Mouse (Mus musculus) liver, embryonic 11.5 days (tissue): ENCODE results near the gene Hist1h4f. TPM values are rescaled to one million over a fixed set of nuclear protein-coding genes. Genes with fewer than 3 reads are reported as not detected.

Source experiments
- ATAC-seq: fragments of 200-750 bp; cut with Nextera tagmentation; replicated peaks from 2 replicates; pipeline ENCODE4 v1.8.0; 2017; ENCODE audit warnings: moderate number of reproducible peaks, mild to moderate bottlenecking, moderate TSS enrichment, moderate library complexity; ENCODE audit not compliant: low FRiP score
- DNase-seq: peaks from one replicate; pipeline ENCODE4 v3.0.0-alpha.2; 2017; ENCODE audit warnings: low spot score
- H3K27ac ChIP-seq: fragments of 300-500 bp; sonication (generic); 2 replicates; pipeline ENCODE4 v1.5.1; 2014; ENCODE audit warnings: mild to moderate bottlenecking, low read depth, low read length, control low read depth
- H3K27me3 ChIP-seq: fragments of 300-500 bp; sonication (generic); replicated peaks from 2 replicates; pipeline ENCODE4 v1.6.1; 2014; ENCODE audit warnings: low read length, mixed read lengths; ENCODE audit not compliant: control insufficient read depth, insufficient read depth
- H3K36me3 ChIP-seq: fragments of 300-500 bp; sonication (generic); 2 replicates; pipeline ENCODE4 v1.6.1; 2014; ENCODE audit warnings: mild to moderate bottlenecking, low read length, moderate library complexity, mixed read lengths; ENCODE audit not compliant: control insufficient read depth, insufficient read depth
- H3K4me1 ChIP-seq: fragments of 300-500 bp; sonication (generic); replicated peaks from 2 replicates; pipeline ENCODE4 v1.6.1; 2014; ENCODE audit warnings: low read length, mixed read lengths; ENCODE audit not compliant: control insufficient read depth, insufficient read depth
- H3K4me2 ChIP-seq: fragments of 300-500 bp; sonication (generic); 2 replicates; pipeline ENCODE4 v1.6.1; 2014; ENCODE audit warnings: mild to moderate bottlenecking, control low read depth, moderate library complexity
- H3K4me3 ChIP-seq: fragments of 300-500 bp; sonication (generic); 2 replicates; pipeline ENCODE4 v1.5.1; 2014; ENCODE audit warnings: low read depth, low read length, control low read depth
- H3K9ac ChIP-seq: fragments of 300-500 bp; sonication (generic); 2 replicates; pipeline ENCODE4 v1.6.1; 2014; ENCODE audit warnings: low read depth, low read length, control low read depth
- H3K9me3 ChIP-seq: fragments of 300-500 bp; sonication (generic); 2 replicates; pipeline ENCODE4 v1.6.1; 2016; ENCODE audit warnings: low read length, inconsistent platforms, mixed read lengths; ENCODE audit not compliant: control insufficient read depth
- WGBS: fragments of 180-500 bp; shearing (Covaris S2); extraction: QIAGEN DNeasy Blood & Tissue Kit; methylation state at CpG from one replicate; pipeline ENCODE4 v1.1.7; 2014; 5-methylcytosine and 5-hydroxymethylcytosine counted together
- microRNA-seq: library from miRNA; unstranded; fragments of <30 nt; microRNA quantifications from one replicate; pipeline ENCODE4, GENCODE M21; 2017; ENCODE audit warnings: borderline number of aligned reads
- polyA plus RNA-seq: library from polyadenylated mRNA; unstranded; fragments of >200 nt; fragmentation: Nextera tagmentation; extraction: Ambion mirVana; gene quantifications from 2 replicates; pipeline ENCODE4 v1.2.1, GENCODE M21; 2014

Gene Hist1h4f
- polyA plus RNA-seq, 1 experiment from 2014 or later = 1.4 TPM

DNA sequence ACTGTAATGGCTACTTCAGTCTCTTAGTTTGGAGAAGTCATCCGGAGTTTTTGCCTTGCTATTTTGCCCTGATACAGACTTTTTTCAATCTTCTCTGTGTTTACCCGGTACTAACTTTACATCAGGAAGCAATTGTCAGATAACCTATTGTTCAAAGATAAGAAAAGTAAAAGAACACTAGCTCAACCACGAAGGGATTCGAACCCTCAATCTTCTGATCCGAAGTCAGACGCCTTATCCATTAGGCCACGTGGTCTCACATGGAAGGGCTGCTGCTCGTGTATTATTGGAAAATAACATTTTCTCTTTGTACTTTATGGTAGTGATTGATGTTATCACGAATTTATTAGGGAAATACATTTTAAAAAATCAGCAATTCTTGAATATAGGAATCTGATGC is 47.7 kb downstream of the Hist1h4f start:
- peak overlapping the region; percentile 8; the same call in 1 of the 2 replicates for H3K4me3 ChIP-seq
- ATAC-seq = no peak
- peak; percentile 71 for DNase-seq
- no peaks in the 10 kb centered on the region for H3K36me3 ChIP-seq
- WGBS = 1% methylated on average over 9 of the region's 9 CpGs
- no peak overlapping the region for H3K27ac ChIP-seq
- H3K27me3 ChIP-seq = no peaks in the 10 kb centered on the region
- H3K4me2 ChIP-seq = peak overlapping the region; percentile 57
- peaks cover 45% of the 10 kb centered on the region for H3K4me1 ChIP-seq
- no peak overlapping the region for H3K9ac ChIP-seq
- no peaks in the 10 kb centered on the region for H3K9me3 ChIP-seq

GRCm38 (mm10) chr13:23502916-23503315 is 48.5 kb downstream of the Hist1h4f start:
- Histone ChIP-seq H3K4me2 (no peak overlapping the region), H3K9me3 (no peaks in the 10 kb centered on the region), H3K9ac (no peak overlapping the region), H3K36me3 (no peaks in the 10 kb centered on the region), H3K4me3 (no peak overlapping the region), H3K4me1 (peaks cover 48% of the 10 kb centered on the region), H3K27ac (no peak overlapping the region), H3K27me3 (no peaks in the 10 kb centered on the region)
- 57% methylated on average over 4 of the region's 4 CpGs for WGBS
- no peak for DNase-seq
- no peak for ATAC-seq

DNA sequence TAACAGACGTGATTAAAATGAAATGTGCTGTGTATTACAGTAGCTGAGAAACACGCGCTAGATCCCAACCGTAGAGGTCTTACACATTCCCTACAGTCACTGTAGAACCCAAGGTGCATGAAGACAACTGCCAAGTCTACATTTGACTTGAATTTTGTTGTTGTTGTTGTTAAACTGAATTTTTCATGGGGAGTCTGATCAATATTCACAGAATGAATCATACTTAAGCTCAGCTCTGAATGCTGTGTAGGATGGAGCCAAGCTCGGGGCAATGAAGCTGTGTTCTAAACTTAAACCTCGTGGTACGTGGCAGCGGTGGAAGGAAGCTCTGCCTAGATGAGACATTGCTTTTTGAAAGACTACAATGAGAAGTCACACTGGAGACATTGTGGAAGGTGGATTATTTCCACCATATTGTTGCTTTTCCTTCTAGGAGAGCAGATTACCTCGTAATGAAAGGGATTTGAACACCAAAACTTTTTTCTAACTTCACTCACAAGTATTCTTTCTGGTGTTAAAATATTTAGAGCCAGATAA is 49.3 kb downstream of the Hist1h4f start:
- Histone ChIP-seq H3K36me3 (no peaks in the 10 kb centered on the region), H3K9ac (peak overlapping the region; percentile 56), H3K4me3 (peak overlapping the region; percentile 47), H3K9me3 (no peaks in the 10 kb centered on the region), H3K4me1 (peaks cover 48% of the 10 kb centered on the region), H3K27me3 (no peaks in the 10 kb centered on the region), H3K4me2 (peak overlapping the region; percentile 87), H3K27ac (no peak overlapping the region)
- no peak for DNase-seq
- ATAC-seq = no peak
- 28% methylated on average over 9 of the region's 9 CpGs for WGBS

GRCm38 (mm10) chr13:23501511-23501910 is 49.9 kb downstream of the Hist1h4f start:
- Histone ChIP-seq H3K4me3 (peak overlapping the region; percentile 47), H3K9ac (peak overlapping the region; percentile 56), H3K9me3 (no peaks in the 10 kb centered on the region), H3K27me3 (no peaks in the 10 kb centered on the region), H3K4me2 (peak overlapping the region; percentile 87), H3K36me3 (no peaks in the 10 kb centered on the region), H3K27ac (no peak overlapping the region; the same call in 1 of the 2 replicates), H3K4me1 (peaks cover 45% of the 10 kb centered on the region)
- 18% methylated on average over 5 of the region's 5 CpGs for WGBS
- ATAC-seq (no peak), DNase-seq (no peak)

Small RNAs within 50 kb of the gene (microRNA-seq; reads per million reads assigned to microRNA genes)
- gene Gm44297 (4.2 reads per million, percentile 9 among the genes with 10 or more reads in this experiment), gene Gm44359 (1.1 reads per million), gene Gm44394 (1.8 reads per million), gene n-TStga1 (12.0 reads per million, percentile 24 among the genes with 10 or more reads in this experiment)

Other genes with a start within 250 kb of the Hist1h4f start
- 36.4 and 37.0 TPM in 2 replicates for gene Zfp322a, start 182.4 kb downstream of the Hist1h4f start, polyA plus RNA-seq
- gene Abt1, start 127.8 kb downstream of the Hist1h4f start, polyA plus RNA-seq = 13.1 and 13.4 TPM in 2 replicates
- 1.8 and 2.2 TPM in 2 replicates for gene Btn1a1, start 85.7 kb downstream of the Hist1h4f start, polyA plus RNA-seq
- gene Btn2a2, start 62.8 kb downstream of the Hist1h4f start, polyA plus RNA-seq = 0.08 and 0.32 TPM in 2 replicates
- 3.3 and 4.3 TPM in 2 replicates for gene Hist1h4h, start 20.6 kb downstream of the Hist1h4f start, polyA plus RNA-seq
- 1.1 and 5.1 TPM in 2 replicates for gene Hist1h2af, start 17.7 kb downstream of the Hist1h4f start, polyA plus RNA-seq
- 5.2 TPM in 2 replicates for gene Hist1h3g, start 16.2 kb downstream of the Hist1h4f start, polyA plus RNA-seq
- 1.6 and 1.7 TPM in 2 replicates for gene Hist1h2bh, start 8.3 kb downstream of the Hist1h4f start, polyA plus RNA-seq
- 0.42 and 0.62 TPM in 2 replicates for gene Hist1h3f, start 7.6 kb downstream of the Hist1h4f start, polyA plus RNA-seq
- gene Hist1h1d, start 1.6 kb upstream of the Hist1h4f start, polyA plus RNA-seq = 0.68 and 0.82 TPM in 2 replicates
- gene Hist1h3e, start 10.7 kb upstream of the Hist1h4f start, polyA plus RNA-seq = 3.5 and 5.6 TPM in 2 replicates
- gene Hist1h2ae, start 19.6 kb upstream of the Hist1h4f start, polyA plus RNA-seq = 61.3 and 62.9 TPM in 2 replicates
- 5.7 and 6.3 TPM in 2 replicates for gene Hist1h2bg, start 19.7 kb upstream of the Hist1h4f start, polyA plus RNA-seq
- 1.8 TPM in 2 replicates for gene Hist1h2bf, start 22.5 kb upstream of the Hist1h4f start, polyA plus RNA-seq
- 0.84 and 0.92 TPM in 2 replicates for gene Hist1h2ad, start 22.7 kb upstream of the Hist1h4f start, polyA plus RNA-seq
- gene Hist1h3d, start 24.1 kb upstream of the Hist1h4f start, polyA plus RNA-seq = 7.7 and 8.5 TPM in 2 replicates
- 92.8 and 99.3 TPM in 2 replicates for gene Hist1h4d, start 29.9 kb upstream of the Hist1h4f start, polyA plus RNA-seq
- gene Hist1h2be, start 69.5 kb upstream of the Hist1h4f start, polyA plus RNA-seq = 4.4 TPM in 2 replicates
- 17.5 and 21.2 TPM in 2 replicates for gene Hist1h1e, start 70.9 kb upstream of the Hist1h4f start, polyA plus RNA-seq
- 0.79 and 1.5 TPM in 2 replicates for gene Hist1h2ac, start 132.3 kb upstream of the Hist1h4f start, polyA plus RNA-seq
- gene Hist1h2bc, start 132.6 kb upstream of the Hist1h4f start, polyA plus RNA-seq = 31.9 and 35.7 TPM in 2 replicates
- not detected in 2 replicates for gene Hist1h1t, start 144.2 kb upstream of the Hist1h4f start, polyA plus RNA-seq
- 5.1 and 5.2 TPM in 2 replicates for gene Hist1h4c, start 146.8 kb upstream of the Hist1h4f start, polyA plus RNA-seq
- 6.1 and 7.2 TPM in 2 replicates for gene Hfe, start 159.2 kb upstream of the Hist1h4f start, polyA plus RNA-seq
- 24.2 and 25.8 TPM in 2 replicates for gene Hist1h1c, start 187.2 kb upstream of the Hist1h4f start, polyA plus RNA-seq
- 6.1 and 6.7 TPM in 2 replicates for gene Hist1h3c, start 194.0 kb upstream of the Hist1h4f start, polyA plus RNA-seq
- gene Hist1h2bb, start 195.1 kb upstream of the Hist1h4f start, polyA plus RNA-seq = 3.1 and 4.6 TPM in 2 replicates
- gene Hist1h2ab, start 199.5 kb upstream of the Hist1h4f start, polyA plus RNA-seq = 38.5 and 42.1 TPM in 2 replicates
- 5.5 and 8.3 TPM in 2 replicates for gene Hist1h3b, start 200.6 kb upstream of the Hist1h4f start, polyA plus RNA-seq
- gene Hist1h4b, start 205.4 kb upstream of the Hist1h4f start, polyA plus RNA-seq = 4.0 TPM in 2 replicates
- gene Hist1h4a, start 209.6 kb upstream of the Hist1h4f start, polyA plus RNA-seq = 0.57 TPM in 1 of 2 replicates, not detected in the other
- gene Hist1h3a, start 210.7 kb upstream of the Hist1h4f start, polyA plus RNA-seq = 4.2 and 8.8 TPM in 2 replicates
- gene Hist1h1a, start 212.0 kb upstream of the Hist1h4f start, polyA plus RNA-seq = 2.8 and 3.9 TPM in 2 replicates
- not detected in 2 replicates for gene Trim38, start 218.3 kb upstream of the Hist1h4f start, polyA plus RNA-seq